ENCODE assay signal across 9 mouse cellular contexts in the genomic region with DNA sequence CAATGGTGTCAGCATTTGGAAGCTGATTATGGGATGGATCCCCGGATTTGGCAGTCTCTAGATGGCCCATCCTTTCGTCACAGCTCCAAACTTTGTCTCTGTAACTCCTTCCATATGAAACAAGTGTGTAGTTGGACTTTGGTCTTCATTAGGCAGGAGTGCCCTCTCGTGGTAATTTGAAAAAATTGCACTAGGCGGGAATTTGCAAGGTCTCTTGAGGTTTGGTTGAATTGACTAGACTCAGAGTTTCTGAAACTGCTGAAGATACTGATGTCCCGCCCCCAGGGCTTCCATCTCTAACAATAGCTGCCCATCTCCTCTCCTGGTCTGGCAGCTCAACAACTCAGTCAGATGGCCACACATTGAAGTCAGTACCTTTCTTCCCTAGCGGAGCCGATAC. TPM values are rescaled to one million over a fixed set of nuclear protein-coding genes. Genes with fewer than 3 reads are reported as not detected.
DNase-seq lines count a peak whose midpoint lies in the region; ATAC-seq lines count a peak whose summit lies in the region.
"Had no signal": no experiment of that assay in that cellular context is flagged by ENCODE, and none has a peak within 500 bp of the region (broad histone marks: within the 10 kb centered on the region; RNA-seq: fewer than 3 reads in every experiment).

No protein-coding gene starts in this region.

- peaks cover 11% of the 10 kb centered on the region for H3K4me1 ChIP-seq in heart, embryonic 10.5 days

- no peak overlapping the region for H3K27ac ChIP-seq in heart, embryonic 10.5 days

- H3K36me3 ChIP-seq in heart, embryonic 10.5 days: no peaks in the 10 kb centered on the region

- H3K9me3 ChIP-seq in heart, embryonic 10.5 days: no peaks in the 10 kb centered on the region

- peak; percentile 89 for DNase-seq in heart, adult 11 months
- DNase-seq in heart, embryonic 10.5 days (ENCODE audit: low spot score): no peak
- DNase-seq in 3T3-L1 (ENCODE audit: low read depth, low spot score): peak; percentile 82
- DNase-seq in NIH3T3 (ENCODE audit: low read depth): peak; percentile 86
- DNase-seq in kidney, postnatal 10 days: peak; percentile 52
- peak; percentile 80 for DNase-seq in naive thymus-derived CD4-positive, alpha-beta T cell, adult 2 months (ENCODE audit: low read depth)
- DNase-seq in frontal cortex, postnatal 14 days (ENCODE audit: low spot score in 2 of 2): no peak

- no peaks in the 10 kb centered on the region for H3K27me3 ChIP-seq in heart, embryonic 10.5 days (ENCODE audit: insufficient read depth, poor library complexity, severe bottlenecking)

- 33% methylated on average over 7 of the region's 7 CpGs for WGBS in heart, embryonic 10.5 days

- H3K4me3 ChIP-seq in heart, embryonic 10.5 days: no peak overlapping the region

- ATAC-seq in erythroblast, adult 5-6 weeks (replicated peaks; ENCODE audit: low FRiP score, poor library complexity, severe bottlenecking): 0 out of 2 replicates have a peak, but pooled peaks have one; percentile 54

RNA-seq across cellular contexts. Expression of a gene that starts 6.8 kb away (rescaled TPM):
- polyA plus RNA-seq in heart, embryonic 10.5 days (2016; fragmentation: Nextera tagmentation; extraction: Ambion mirVana): not detected in 2 replicates
- total RNA-seq in erythroblast, adult 5-6 weeks (2015; ENCODE audit: low replicate concordance): not detected in 2 replicates
- not detected in 2 replicates for total RNA-seq in erythroblast, adult 5-6 weeks (2017; ENCODE audit: low replicate concordance)
- total RNA-seq: layer of hippocampus, postnatal 10 days had no signal

RNA-seq across cellular contexts. Expression of a gene that starts 13.7 kb away (rescaled TPM):
- not detected in 2 replicates for polyA plus RNA-seq in heart, embryonic 10.5 days (2016; fragmentation: Nextera tagmentation; extraction: Ambion mirVana)
- not detected in 2 replicates for total RNA-seq in erythroblast, adult 5-6 weeks (2015; ENCODE audit: low replicate concordance)
- not detected in 2 replicates for total RNA-seq in erythroblast, adult 5-6 weeks (2017; ENCODE audit: low replicate concordance)

RNA-seq across cellular contexts. Expression of a gene that starts 27.3 kb away (rescaled TPM):
- 41.1 and 46.9 TPM in 2 replicates for polyA plus RNA-seq in heart, embryonic 10.5 days (2016; fragmentation: Nextera tagmentation; extraction: Ambion mirVana)
- 9.0 and 10.2 TPM in 2 replicates for total RNA-seq in erythroblast, adult 5-6 weeks (2015; ENCODE audit: low replicate concordance)
- total RNA-seq in erythroblast, adult 5-6 weeks (2017; ENCODE audit: low replicate concordance): 11.4 and 17.0 TPM in 2 replicates

RNA-seq across cellular contexts. Expression of a gene that starts 33.2 kb away (rescaled TPM):
- not detected in 2 replicates for polyA plus RNA-seq in heart, embryonic 10.5 days (2016; fragmentation: Nextera tagmentation; extraction: Ambion mirVana)
- total RNA-seq in erythroblast, adult 5-6 weeks (2015; ENCODE audit: low replicate concordance): not detected in 2 replicates
- not detected in 2 replicates for total RNA-seq in erythroblast, adult 5-6 weeks (2017; ENCODE audit: low replicate concordance)

RNA-seq across cellular contexts. Expression of a gene that starts 51.2 kb away (rescaled TPM):
- polyA plus RNA-seq in heart, embryonic 10.5 days (2016; fragmentation: Nextera tagmentation; extraction: Ambion mirVana): not detected in 2 replicates
- total RNA-seq in erythroblast, adult 5-6 weeks (2015; ENCODE audit: low replicate concordance): not detected in 2 replicates
- 0.34 TPM in 1 of 2 replicates, not detected in the other for total RNA-seq in erythroblast, adult 5-6 weeks (2017; ENCODE audit: low replicate concordance)
- total RNA-seq: layer of hippocampus, postnatal 10 days had no signal

Comparison
In these comparisons a context has a peak if more than half of its experiments do, and no peak if none do; other contexts are left out.
1. DNase-seq: peak in heart, adult 11 months (single experiment), 3T3-L1 (single experiment), NIH3T3 (single experiment), kidney, postnatal 10 days (single experiment) and naive thymus-derived CD4-positive, alpha-beta T cell, adult 2 months (single experiment); none in heart, embryonic 10.5 days (single experiment) and frontal cortex, postnatal 14 days (0 of 2).